Mouse (Mus musculus) CH12.LX (cell line): ENCODE results near the gene Kif6. TPM values are rescaled to one million over a fixed set of nuclear protein-coding genes. Genes with fewer than 3 reads are reported as not detected.

ENCODE experiments used
- DNase-seq: peaks from one replicate; pipeline ENCODE4 v3.0.0-alpha.2; 2013; ENCODE audit errors: extremely low read depth
- H3K27ac ChIP-seq: 2 replicates; pipeline ENCODE4 v1.5.1; 2012; ENCODE audit warnings: low read depth, mild to moderate bottlenecking, control low read depth, moderate library complexity; ENCODE audit not compliant: insufficient read depth
- H3K27me3 ChIP-seq: replicated peaks from 2 replicates; pipeline ENCODE3; 2012; ENCODE audit warnings: inconsistent platforms
- H3K36me3 ChIP-seq, 2 experiments: replicated peaks in 1 of 2; 2 replicates each; pipeline versions ENCODE3 to v1.6.1; 2012; ENCODE audit warnings: inconsistent platforms in 1 of 2, low read length in 1 of 2, mild to moderate bottlenecking in 1 of 2, mixed read lengths in 1 of 2, moderate library complexity in 1 of 2; ENCODE audit not compliant: control insufficient read depth in 1 of 2, insufficient read depth in 1 of 2
- H3K4me1 ChIP-seq, 2 experiments: 2 replicates each; pipeline ENCODE4 v1.6.1; 2012; ENCODE audit warnings: inconsistent platforms in 1 of 2, moderate library complexity in 1 of 2; ENCODE audit not compliant: insufficient read depth in 2 of 2, control insufficient read depth in 1 of 2
- H3K4me2 ChIP-seq: 2 replicates; pipeline ENCODE4 v1.6.1; 2012; ENCODE audit warnings: low read depth, mild to moderate bottlenecking, control low read depth; ENCODE audit not compliant: poor library complexity, insufficient read depth, severe bottlenecking
- H3K4me3 ChIP-seq, 3 experiments: fragments of 150-350 bp in 1 of 3; sonication (generic) in 1 of 3; replicated peaks in 1 of 3; 2 replicates each; pipeline versions ENCODE3 to v1.5.1; 2011 to 2012; ENCODE audit warnings: low read depth in 2 of 3, low read length in 2 of 3, mild to moderate bottlenecking in 2 of 3, moderate library complexity in 2 of 3, control low read depth in 1 of 3, improper control_type of control experiment in 1 of 3, inconsistent platforms in 1 of 3, mixed read lengths in 1 of 3; ENCODE audit not compliant: poor library complexity in 1 of 3
- H3K79me2 ChIP-seq: replicated peaks from 2 replicates; pipeline ENCODE4 v1.6.1; 2012; ENCODE audit warnings: mild to moderate bottlenecking, moderate library complexity; ENCODE audit not compliant: control insufficient read depth, poor library complexity, insufficient read depth, severe bottlenecking; ENCODE audit errors: extremely low read depth
- H3K9ac ChIP-seq: 2 replicates; pipeline ENCODE4 v1.6.1; 2012; ENCODE audit warnings: low read depth, mild to moderate bottlenecking, control low read depth, moderate library complexity; ENCODE audit not compliant: insufficient read depth
- H3K9me3 ChIP-seq: replicated peaks from 2 replicates; pipeline ENCODE3; 2012; ENCODE audit warnings: low read length, inconsistent platforms, mixed read lengths
- BHLHE40 ChIP-seq: IDR thresholded peaks from 2 replicates; pipeline ENCODE4 v1.6.1; 2011; ENCODE audit warnings: mild to moderate bottlenecking, low read depth, low read length, improper control_type of control experiment
- CHD1 ChIP-seq: IDR thresholded peaks from 2 replicates; pipeline ENCODE4 v1.6.1; 2012; ENCODE audit warnings: low read depth, low read length, improper control_type of control experiment, inconsistent platforms
- CTCF ChIP-seq, 2 experiments: IDR thresholded peaks in 1 of 2; conservative IDR thresholded peaks in 1 of 2; 2 replicates each; pipeline ENCODE4 v1.5.1; 2011 to 2012; ENCODE audit warnings: low read depth in 2 of 2, low read length in 2 of 2, improper control_type of control experiment in 1 of 2, inconsistent platforms in 1 of 2, mild to moderate bottlenecking in 1 of 2, moderate library complexity in 1 of 2
- E2F4 ChIP-seq: IDR thresholded peaks from 2 replicates; pipeline ENCODE4 v1.6.1; 2011; ENCODE audit warnings: low read depth, low read length, improper control_type of control experiment; ENCODE audit not compliant: insufficient replicate concordance
- HCFC1 ChIP-seq: IDR thresholded peaks from 2 replicates; pipeline ENCODE4 v1.6.1; 2012; ENCODE audit warnings: low read depth, mild to moderate bottlenecking, inconsistent platforms, low read length, improper control_type of control experiment
- JUND ChIP-seq: conservative IDR thresholded peaks from 2 replicates; pipeline ENCODE4 v1.6.1; 2011; ENCODE audit warnings: low read depth, low read length, improper control_type of control experiment
- KAT2A ChIP-seq: IDR thresholded peaks from 2 replicates; pipeline ENCODE4 v1.6.1; 2012; ENCODE audit warnings: low read length, improper control_type of control experiment, inconsistent platforms; ENCODE audit not compliant: insufficient replicate concordance
- MEF2A ChIP-seq: IDR thresholded peaks from 2 replicates; pipeline ENCODE4 v1.6.1; 2014; ENCODE audit warnings: low read depth, mild to moderate bottlenecking, inconsistent platforms, low read length, improper control_type of control experiment, borderline replicate concordance
- MXI1 ChIP-seq: IDR thresholded peaks from 2 replicates; pipeline ENCODE4 v1.6.1; 2011; ENCODE audit warnings: mild to moderate bottlenecking, low read depth, low read length, improper control_type of control experiment
- MYC ChIP-seq: IDR thresholded peaks from 2 replicates; pipeline ENCODE4 v1.6.1; 2011; ENCODE audit warnings: low read depth, mild to moderate bottlenecking, improper control_type of control experiment, low read length
- NELFE ChIP-seq: IDR thresholded peaks from 2 replicates; pipeline ENCODE4 v1.6.1; 2011; ENCODE audit warnings: low read depth, low read length, improper control_type of control experiment
- NRF1 ChIP-seq: IDR thresholded peaks from 2 replicates; pipeline ENCODE4 v1.6.1; 2014; ENCODE audit warnings: low read depth, mild to moderate bottlenecking, inconsistent platforms, low read length, improper control_type of control experiment, moderate library complexity
- RCOR1 ChIP-seq: conservative IDR thresholded peaks from 2 replicates; pipeline ENCODE4 v1.6.1; 2012; ENCODE audit warnings: low read depth, mild to moderate bottlenecking, inconsistent platforms, low read length, improper control_type of control experiment
- SMC3 ChIP-seq: IDR thresholded peaks from 2 replicates; pipeline ENCODE4 v1.6.1; 2011; ENCODE audit warnings: low read depth, low read length, improper control_type of control experiment
- UBTF ChIP-seq: IDR thresholded peaks from 2 replicates; pipeline ENCODE4 v1.6.1; 2012; ENCODE audit warnings: low read depth, mild to moderate bottlenecking, inconsistent platforms, low read length, improper control_type of control experiment, moderate library complexity
- USF1 ChIP-seq: IDR thresholded peaks from 2 replicates; pipeline ENCODE4 v1.6.1; 2014; ENCODE audit warnings: low read depth, mild to moderate bottlenecking, inconsistent platforms, low read length, improper control_type of control experiment
- ZNF384 ChIP-seq: IDR thresholded peaks from 2 replicates; pipeline ENCODE4 v1.6.1; 2012; ENCODE audit warnings: low read depth, low read length, improper control_type of control experiment, inconsistent platforms
- dilution Hi-C: fragments of 300-500 bp; cut with MboI; formaldehyde crosslinking; loops from 2 replicates; pipeline ENCODE4 v1.14.3; 2020; ENCODE audit warnings: low sequenced_read_pairs; ENCODE audit not compliant: extremely low pct_unique_long_range_greater_than_20kb, extremely low pct_ligation_motif_present
- in situ Hi-C: fragments of 300-500 bp; cut with MboI; formaldehyde crosslinking; loops from 3 replicates; pipeline ENCODE4 v1.14.3; 2019; ENCODE audit warnings: low sequenced_read_pairs, low pct_ligation_motif_present, low pct_unique_long_range_greater_than_20kb, mixed read lengths
- polyA plus RNA-seq: library from polyadenylated mRNA; unstranded; fragments of >175 nt; gene quantifications from 2 replicates; pipeline ENCODE4 v1.2.1, GENCODE M21; 2012; ENCODE audit warnings: low read depth; ENCODE audit not compliant: insufficient read length
- total RNA-seq, 2 experiments: library from RNA; depleted of rRNA; stranded (reverse); fragments of 300-350 nt in 1 of 2; fragments of >200 nt in 1 of 2; gene quantifications; 2 replicates each; pipeline ENCODE4 v1.2.3; 2012 to 2014

The Kif6 gene
- total and polyA plus RNA-seq, 3 experiments = not detected

DNA sequence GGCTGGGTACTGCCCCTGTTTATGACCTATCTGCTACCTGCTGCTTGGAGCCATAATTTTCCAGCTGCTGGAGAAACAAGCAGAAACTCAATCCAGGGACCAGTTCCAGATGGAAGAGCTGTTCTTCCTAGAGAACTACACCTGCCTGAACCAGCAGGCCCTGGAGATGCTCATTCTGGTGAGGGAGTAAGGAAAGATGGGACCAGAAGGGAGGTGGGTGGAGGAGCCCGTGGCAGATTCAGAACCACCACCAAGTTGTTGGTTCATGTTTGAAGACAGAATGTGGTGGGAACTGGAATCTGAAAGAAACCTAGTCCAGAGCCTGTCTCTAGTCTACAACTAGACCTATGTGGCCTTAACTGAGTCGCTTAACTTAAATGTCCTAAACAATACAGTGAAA lies 312.7 kb downstream of the Kif6 start:
- Histone ChIP-seq H3K36me3 (no peaks in the 10 kb centered on the region), H3K4me3 (no peak overlapping the region), H3K9ac (no peak overlapping the region), H3K4me2 (no peak overlapping the region), H3K27me3 (peaks cover 96% of the 10 kb centered on the region), H3K79me2 (no peaks in the 10 kb centered on the region), H3K4me1 (0 out of 4 replicates have a peak, but pooled peaks cover under 1 to 3% of the 10 kb centered on the region in 2 experiments), H3K9me3 (no peaks in the 10 kb centered on the region), H3K27ac (no peak overlapping the region)
- TF ChIP-seq RCOR1 (no peak), E2F4 (no peak), ZNF384 (no peak), MYC (no peak), USF1 (no peak), CTCF (conservative IDR thresholded peaks at IDR 0.05 in 1 of 2, IDR thresholded peaks at IDR 0.05 in 1 of 2; ENCODE audit: low read depth in 2 of 2, low read length in 2 of 2) (no peak), UBTF (no peak), KAT2A (no peak), MEF2A (no peak), HCFC1 (no peak), SMC3 (no peak), MXI1 (no peak), BHLHE40 (no peak), NRF1 (no peak), NELFE (no peak), CHD1 (no peak)
- in situ Hi-C loops (loop anchor here (25.0 kb wide), 1 partner anchor 860 kb away; no protein-coding TSS in a partner anchor), dilution Hi-C loops (no loop called here)
- no peak for DNase-seq

DNA sequence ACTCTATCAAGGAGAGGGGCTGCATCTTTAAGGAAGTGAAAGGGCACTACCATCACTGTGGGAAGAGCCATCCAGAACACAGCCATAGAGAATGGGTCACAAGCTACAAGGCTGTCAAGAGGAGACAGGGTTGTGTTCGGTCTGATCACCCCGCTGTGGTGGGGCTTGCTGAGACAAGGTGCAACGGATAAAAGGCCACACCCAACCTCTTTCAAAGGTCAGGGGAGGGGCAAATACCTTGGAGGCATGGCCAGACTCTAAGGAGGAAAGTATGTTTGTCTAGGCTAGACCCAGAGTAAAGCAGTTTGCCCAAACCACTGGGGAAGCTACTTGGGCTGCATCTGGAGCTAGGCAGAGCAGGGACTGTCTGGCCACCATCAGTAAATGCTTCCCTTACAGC lies 318.9 kb downstream of the Kif6 start:
- Histone ChIP-seq H3K4me1 (peaks cover 0 to 6% of the 10 kb centered on the region in 2 experiments; a peak in 2 of 4 replicates), H3K9me3 (no peaks in the 10 kb centered on the region), H3K4me2 (no peak overlapping the region), H3K36me3 (no peaks in the 10 kb centered on the region), H3K79me2 (no peaks in the 10 kb centered on the region), H3K27ac (no peak overlapping the region), H3K9ac (no peak overlapping the region), H3K27me3 (peaks cover 78% of the 10 kb centered on the region)
- dilution Hi-C loops (no loop called here), in situ Hi-C loops (loop anchor here (25.0 kb wide), 1 partner anchor 853 kb away; no protein-coding TSS in a partner anchor)
- DNase-seq = no peak
- TF ChIP-seq KAT2A (no peak), JUND (no peak)
- TF ChIP-seq, all 38 proteins: peak for 0
- no peak overlapping the region for H3K4me3 ChIP-seq
